Mouse (Mus musculus): ENCODE results near the gene Gm49369. TPM values are rescaled to one million over a fixed set of nuclear protein-coding genes. Genes with fewer than 3 reads are reported as not detected.

Gene Gm49369
- 0.46 TPM in 1 of 2 replicates, not detected in the other for polyA plus RNA-seq (2014; fragmentation: Nextera tagmentation; extraction: Ambion mirVana)

DNA sequence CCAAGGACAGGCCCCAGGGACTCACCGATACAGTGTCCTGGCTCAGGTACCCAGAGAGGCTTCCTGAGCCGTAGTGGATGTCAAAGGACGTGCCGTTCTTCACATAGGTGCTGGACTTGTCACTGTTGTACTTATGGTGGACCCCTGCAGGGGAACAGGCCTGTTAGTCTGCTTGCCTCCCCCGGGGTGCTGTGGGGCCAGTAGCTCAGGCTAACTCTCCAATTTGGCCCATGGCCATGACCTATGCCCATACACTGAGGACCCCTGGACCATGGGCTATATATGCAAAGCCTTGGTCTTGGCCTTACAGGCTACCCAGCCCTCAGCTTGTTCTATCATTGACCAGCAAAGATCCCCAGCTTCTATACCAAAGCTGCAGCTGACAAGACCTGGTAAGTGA lies at the start of gene Gm49369:
Gm49369 (minus strand) TSS at position 101 of the 400 bp plus-strand sequence.
- no peak within 1 kb of the TSS for H3K4me2 ChIP-seq (ENCODE audit: low read depth, low read length)
- DNase-seq (ENCODE audit: low spot score) (no peak), ATAC-seq (ENCODE audit: low read depth) (no peak)
- H3K36me3 ChIP-seq (ENCODE audit: control insufficient read depth, insufficient read depth, low read length) = peaks cover 73% of the 10 kb centered on the region
- H3K4me1 ChIP-seq (ENCODE audit: control insufficient read depth, insufficient read depth, low read length) = peaks cover 8% of the 10 kb centered on the region
- no peak within 1 kb of the TSS for H3K4me3 ChIP-seq (ENCODE audit: low read depth, low read length)
- H3K27me3 ChIP-seq (replicated peaks; ENCODE audit: control insufficient read depth, insufficient read depth, low read length) = no peaks in the 10 kb centered on the region
- WGBS = 98% methylated on average over 5 of the region's 5 CpGs
- H3K9ac ChIP-seq (ENCODE audit: low read depth, low read length) = no peak within 1 kb of the TSS
- no peak within 1 kb of the TSS for H3K27ac ChIP-seq (replicated peaks; ENCODE audit: low read depth, low read length)
- no peaks in the 10 kb centered on the region for H3K9me3 ChIP-seq (ENCODE audit: control insufficient read depth, low read length)

DNA sequence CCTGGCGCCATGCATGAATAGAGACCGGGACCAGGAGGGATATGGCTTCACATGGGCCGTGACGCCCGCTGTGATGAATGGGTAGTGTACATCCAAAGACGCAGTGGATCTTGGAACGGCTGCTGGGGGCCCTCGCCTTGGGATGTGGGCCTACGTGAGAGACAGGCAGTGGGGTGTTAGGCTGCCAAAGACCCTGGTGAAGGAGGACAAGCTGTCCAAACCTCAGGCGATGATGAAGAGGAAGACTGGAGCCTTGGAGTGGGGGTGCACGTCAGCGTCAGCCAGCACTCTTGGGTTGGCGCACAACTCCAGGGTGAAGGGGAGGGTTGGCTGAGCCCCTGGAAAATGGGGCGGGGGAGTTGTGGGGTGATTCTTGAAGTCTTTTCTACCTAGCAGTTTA lies 48.6 kb upstream of the Gm49369 start:
- Histone ChIP-seq H3K4me2 (ENCODE audit: low read depth, low read length) (no peak overlapping the region), H3K4me1 (ENCODE audit: control insufficient read depth, insufficient read depth, low read length) (peaks cover 41% of the 10 kb centered on the region), H3K27me3 (replicated peaks; ENCODE audit: control insufficient read depth, insufficient read depth, low read length) (no peaks in the 10 kb centered on the region), H3K36me3 (ENCODE audit: control insufficient read depth, insufficient read depth, low read length) (no peaks in the 10 kb centered on the region), H3K27ac (replicated peaks; ENCODE audit: low read depth, low read length) (peak overlapping the region; percentile 78), H3K9ac (ENCODE audit: low read depth, low read length) (no peak overlapping the region), H3K4me3 (ENCODE audit: low read depth, low read length) (no peak overlapping the region), H3K9me3 (ENCODE audit: control insufficient read depth, low read length) (no peaks in the 10 kb centered on the region)
- DNase-seq (ENCODE audit: low spot score) (peak; percentile 39), ATAC-seq (ENCODE audit: low read depth) (no peak)
- 84% methylated on average over 14 of the region's 14 CpGs for WGBS

DNA sequence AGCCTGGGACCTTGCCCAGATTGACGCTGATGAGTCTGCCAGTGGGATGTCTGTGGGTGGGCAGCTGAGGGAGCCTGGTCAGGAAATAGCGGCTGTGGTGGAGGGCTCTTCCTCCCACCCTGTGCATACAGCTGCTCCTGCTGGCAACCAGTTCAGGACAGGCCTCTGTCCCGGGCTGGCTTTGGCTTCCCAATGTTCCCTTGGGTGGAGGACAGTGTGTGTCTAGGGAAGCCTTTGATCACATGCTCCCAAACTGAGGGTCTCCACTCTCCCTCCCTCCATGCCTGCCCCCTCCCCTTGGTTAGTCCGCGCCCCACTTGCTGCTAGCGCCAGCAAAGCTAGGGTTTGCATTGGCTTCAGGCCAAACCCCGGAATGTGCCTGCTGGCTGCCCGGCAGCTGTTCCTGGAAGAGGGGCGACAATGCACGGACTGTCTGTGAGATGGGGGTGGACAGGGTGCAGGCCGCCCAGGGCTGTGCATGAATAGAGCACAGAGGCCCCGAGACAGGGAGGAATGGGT lies 47.8 kb upstream of the Gm49369 start:
- Histone ChIP-seq H3K4me3 (ENCODE audit: low read depth, low read length) (no peak overlapping the region), H3K36me3 (ENCODE audit: control insufficient read depth, insufficient read depth, low read length) (no peaks in the 10 kb centered on the region), H3K27me3 (replicated peaks; ENCODE audit: control insufficient read depth, insufficient read depth, low read length) (no peaks in the 10 kb centered on the region), H3K9me3 (ENCODE audit: control insufficient read depth, low read length) (no peaks in the 10 kb centered on the region), H3K9ac (ENCODE audit: low read depth, low read length) (no peak overlapping the region; the same call in 1 of the 2 replicates), H3K27ac (replicated peaks; ENCODE audit: low read depth, low read length) (peak overlapping the region; percentile 78), H3K4me1 (ENCODE audit: control insufficient read depth, insufficient read depth, low read length) (peaks cover 41% of the 10 kb centered on the region), H3K4me2 (ENCODE audit: low read depth, low read length) (peak overlapping the region; percentile 13; the same call in 1 of the 2 replicates)
- 17% methylated on average over 12 of the region's 12 CpGs for WGBS
- ATAC-seq (ENCODE audit: low read depth) (peak; percentile 86), DNase-seq (ENCODE audit: low spot score) (peak; percentile 93)

DNA sequence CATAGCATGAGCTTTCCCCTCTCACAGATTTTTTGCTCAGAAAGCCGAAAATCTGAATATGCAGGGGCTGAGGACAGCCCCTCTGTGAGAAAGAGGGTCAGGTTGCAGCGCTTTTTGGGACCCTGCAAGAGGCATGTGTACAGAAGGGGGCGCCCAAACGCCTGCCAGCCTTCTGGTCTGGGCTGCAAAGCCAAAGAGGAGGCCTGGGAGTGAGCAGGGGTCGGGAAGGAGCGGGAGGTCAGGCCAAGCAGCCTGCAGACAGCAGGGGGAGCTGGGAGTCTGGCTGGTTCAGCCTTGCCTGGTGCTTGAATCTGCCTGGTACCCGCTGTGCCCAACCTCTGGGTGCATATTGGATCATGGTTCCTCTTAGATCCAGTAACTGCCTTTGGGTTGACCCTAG lies 45.7 kb upstream of the Gm49369 start:
- Histone ChIP-seq H3K4me3 (ENCODE audit: low read depth, low read length) (no peak overlapping the region), H3K4me2 (ENCODE audit: low read depth, low read length) (no peak overlapping the region), H3K27me3 (replicated peaks; ENCODE audit: control insufficient read depth, insufficient read depth, low read length) (no peaks in the 10 kb centered on the region), H3K4me1 (ENCODE audit: control insufficient read depth, insufficient read depth, low read length) (peaks cover 28% of the 10 kb centered on the region), H3K9me3 (ENCODE audit: control insufficient read depth, low read length) (no peaks in the 10 kb centered on the region), H3K36me3 (ENCODE audit: control insufficient read depth, insufficient read depth, low read length) (no peaks in the 10 kb centered on the region), H3K27ac (replicated peaks; ENCODE audit: low read depth, low read length) (0 out of 2 replicates have a peak overlapping the region, but pooled peaks have one; percentile 29), H3K9ac (ENCODE audit: low read depth, low read length) (no peak overlapping the region)
- ATAC-seq (ENCODE audit: low read depth) (peak; percentile 38; the same call in 1 of the 2 replicates), DNase-seq (ENCODE audit: low spot score) (peak; percentile 75)
- 10% methylated on average over 5 of the region's 7 CpGs for WGBS

DNA sequence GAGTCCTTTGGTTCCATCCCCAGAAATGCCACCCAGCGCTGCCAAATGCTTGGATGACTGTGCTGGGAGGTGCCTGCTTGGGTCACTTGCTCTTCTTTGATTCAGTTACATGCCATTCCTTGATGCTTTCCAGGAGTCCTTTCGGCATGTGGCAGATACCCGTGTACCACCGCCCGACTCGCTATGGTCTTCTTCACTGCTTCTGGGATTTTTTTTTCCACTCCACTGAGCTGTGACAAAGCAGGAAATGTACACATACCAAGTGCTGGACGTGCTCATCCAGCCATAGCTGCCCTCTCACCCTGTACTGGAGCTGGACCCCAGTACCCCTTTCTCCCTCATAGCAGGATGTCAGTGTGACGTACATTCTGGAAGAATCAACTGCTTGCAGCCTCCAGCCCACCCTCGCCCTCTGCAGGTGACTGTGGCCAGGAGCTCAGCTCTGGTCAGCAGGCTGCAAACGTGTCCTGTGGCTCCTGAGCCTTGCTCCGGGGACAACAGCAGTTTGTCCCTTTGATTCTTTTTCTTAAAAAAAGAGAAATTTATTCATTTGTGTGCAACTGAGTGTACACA lies 43.3 kb upstream of the Gm49369 start:
- DNase-seq (ENCODE audit: low spot score) = no peak
- H3K4me2 ChIP-seq (ENCODE audit: low read depth, low read length) = no peak overlapping the region
- 61% methylated on average over 11 of the region's 11 CpGs for WGBS

DNA sequence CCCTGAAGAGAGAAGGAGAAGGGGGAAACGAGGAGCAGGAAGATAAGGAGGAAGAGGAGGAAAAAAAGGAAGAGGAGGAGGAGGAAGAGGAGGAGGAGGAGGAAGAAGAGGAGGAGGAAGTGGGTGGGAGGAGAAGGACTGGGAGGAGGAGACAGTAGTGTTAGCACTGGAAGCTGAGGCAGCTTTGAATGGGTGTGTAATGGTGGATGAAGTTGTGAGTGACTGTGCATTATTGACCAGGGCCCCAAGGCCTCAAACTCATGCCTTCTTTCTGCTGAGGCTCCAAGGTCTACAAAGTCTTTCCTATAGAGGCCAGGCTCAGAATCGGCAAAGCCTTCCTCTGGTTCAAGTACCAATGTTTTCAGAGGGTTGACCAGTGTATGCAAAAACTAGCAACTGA lies 39.4 kb upstream of the Gm49369 start:
- no peak for DNase-seq (ENCODE audit: low spot score)
- Histone ChIP-seq H3K4me3 (ENCODE audit: low read depth, low read length) (no peak overlapping the region), H3K4me1 (ENCODE audit: control insufficient read depth, insufficient read depth, low read length) (no peaks in the 10 kb centered on the region), H3K27me3 (replicated peaks; ENCODE audit: control insufficient read depth, insufficient read depth, low read length) (no peaks in the 10 kb centered on the region), H3K4me2 (ENCODE audit: low read depth, low read length) (no peak overlapping the region), H3K9ac (ENCODE audit: low read depth, low read length) (no peak overlapping the region), H3K9me3 (ENCODE audit: control insufficient read depth, low read length) (no peaks in the 10 kb centered on the region), H3K36me3 (ENCODE audit: control insufficient read depth, insufficient read depth, low read length) (no peaks in the 10 kb centered on the region), H3K27ac (replicated peaks; ENCODE audit: low read depth, low read length) (no peak overlapping the region)
- 75% methylated on average over 2 of the region's 2 CpGs for WGBS
- ATAC-seq (ENCODE audit: low read depth) = no peak

More for the DNA sequence above, 43.3 kb upstream of the Gm49369 start:
- H3K9me3 ChIP-seq (ENCODE audit: control insufficient read depth, low read length) = no peaks in the 10 kb centered on the region
- no peak overlapping the region for H3K27ac ChIP-seq (replicated peaks; ENCODE audit: low read depth, low read length)
- no peak overlapping the region for H3K9ac ChIP-seq (ENCODE audit: low read depth, low read length)
- no peak for ATAC-seq (ENCODE audit: low read depth)
- H3K4me3 ChIP-seq (ENCODE audit: low read depth, low read length) = no peak overlapping the region
- H3K4me1 ChIP-seq (ENCODE audit: control insufficient read depth, insufficient read depth, low read length) = peaks cover 21% of the 10 kb centered on the region
- H3K36me3 ChIP-seq (ENCODE audit: control insufficient read depth, insufficient read depth, low read length) = no peaks in the 10 kb centered on the region
- H3K27me3 ChIP-seq (replicated peaks; ENCODE audit: control insufficient read depth, insufficient read depth, low read length) = no peaks in the 10 kb centered on the region

DNA sequence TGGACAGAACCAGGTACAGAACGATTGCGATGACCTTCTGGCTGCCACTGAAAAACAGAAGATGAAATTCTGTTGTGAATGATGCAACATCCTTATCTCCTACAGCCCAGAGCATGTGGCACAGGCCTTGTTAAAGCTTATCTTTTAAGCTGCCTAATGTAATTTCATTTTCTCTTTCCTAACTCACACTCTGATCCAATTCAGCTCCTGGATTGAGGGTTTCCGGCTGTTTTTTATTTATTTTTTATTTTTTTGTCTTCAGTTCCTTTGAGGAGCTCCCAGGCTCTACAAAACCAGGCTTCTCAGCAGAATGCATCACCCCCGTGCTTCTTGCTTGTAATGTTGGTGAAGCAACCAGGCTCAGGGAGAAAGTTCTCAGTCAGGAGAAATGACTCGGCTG lies 37.4 kb upstream of the Gm49369 start:
- no peaks in the 10 kb centered on the region for H3K27me3 ChIP-seq (replicated peaks; ENCODE audit: control insufficient read depth, insufficient read depth, low read length)
- DNase-seq (ENCODE audit: low spot score) (no peak), ATAC-seq (ENCODE audit: low read depth) (no peak)
- no peak overlapping the region for H3K27ac ChIP-seq (replicated peaks; ENCODE audit: low read depth, low read length)
- no peaks in the 10 kb centered on the region for H3K36me3 ChIP-seq (ENCODE audit: control insufficient read depth, insufficient read depth, low read length)
- H3K4me1 ChIP-seq (ENCODE audit: control insufficient read depth, insufficient read depth, low read length) = no peaks in the 10 kb centered on the region
- no peak overlapping the region for H3K9ac ChIP-seq (ENCODE audit: low read depth, low read length)
- no peaks in the 10 kb centered on the region for H3K9me3 ChIP-seq (ENCODE audit: control insufficient read depth, low read length)
- no peak overlapping the region for H3K4me3 ChIP-seq (ENCODE audit: low read depth, low read length)
- no peak overlapping the region for H3K4me2 ChIP-seq (ENCODE audit: low read depth, low read length)
- 78% methylated on average over 5 of the region's 5 CpGs for WGBS

DNA sequence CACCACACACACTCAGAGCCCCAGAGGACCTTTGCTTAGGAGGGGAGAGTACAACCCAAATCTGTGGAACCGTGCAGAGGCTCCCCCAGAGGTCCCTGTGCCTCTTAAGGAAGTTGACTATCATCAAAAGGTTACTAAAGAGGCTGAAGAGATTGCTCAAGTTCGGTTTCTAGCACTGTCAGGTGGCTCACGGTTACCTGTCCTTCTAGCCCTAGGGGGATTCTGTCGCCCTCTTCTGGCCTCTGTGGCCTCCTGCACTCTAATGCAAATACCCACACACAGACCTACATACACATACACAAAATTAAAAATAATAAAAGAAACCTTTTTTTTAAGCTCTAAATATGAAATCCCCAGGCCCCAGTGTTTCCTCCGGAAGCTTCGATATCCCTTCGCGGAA lies 36.2 kb upstream of the Gm49369 start:
- no peaks in the 10 kb centered on the region for H3K9me3 ChIP-seq (ENCODE audit: control insufficient read depth, low read length)
- H3K27ac ChIP-seq (replicated peaks; ENCODE audit: low read depth, low read length) = no peak overlapping the region
- DNase-seq (ENCODE audit: low spot score) (no peak), ATAC-seq (ENCODE audit: low read depth) (no peak)
- WGBS = 87% methylated on average over 8 of the region's 8 CpGs
- no peaks in the 10 kb centered on the region for H3K4me1 ChIP-seq (ENCODE audit: control insufficient read depth, insufficient read depth, low read length)
- H3K36me3 ChIP-seq (ENCODE audit: control insufficient read depth, insufficient read depth, low read length) = no peaks in the 10 kb centered on the region
- H3K27me3 ChIP-seq (replicated peaks; ENCODE audit: control insufficient read depth, insufficient read depth, low read length) = no peaks in the 10 kb centered on the region
- H3K4me3 ChIP-seq (ENCODE audit: low read depth, low read length) = no peak overlapping the region
- H3K9ac ChIP-seq (ENCODE audit: low read depth, low read length) = no peak overlapping the region
- H3K4me2 ChIP-seq (ENCODE audit: low read depth, low read length) = no peak overlapping the region

DNA sequence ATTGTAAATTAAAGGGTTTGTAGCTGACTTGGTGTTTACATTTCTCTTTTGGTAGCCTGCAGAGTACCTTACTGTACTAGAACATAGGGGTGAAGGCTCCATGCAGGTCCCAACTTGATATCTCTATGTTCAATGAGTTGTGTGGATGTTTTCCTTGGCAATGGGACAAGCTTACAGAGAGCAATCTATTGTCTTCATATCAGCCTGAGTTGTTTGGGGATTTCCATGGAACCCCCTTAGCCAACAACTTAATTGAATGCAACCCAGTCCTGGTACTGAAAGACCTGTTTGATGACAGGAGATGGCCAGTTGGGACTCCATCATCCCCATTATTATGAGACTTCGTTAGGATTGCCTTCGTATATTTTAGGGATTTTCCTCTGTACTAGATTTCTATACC lies 35.6 kb upstream of the Gm49369 start:
- 90% methylated on average over 2 of the region's 2 CpGs for WGBS
- H3K27me3 ChIP-seq (replicated peaks; ENCODE audit: control insufficient read depth, insufficient read depth, low read length) = no peaks in the 10 kb centered on the region
- H3K36me3 ChIP-seq (ENCODE audit: control insufficient read depth, insufficient read depth, low read length) = no peaks in the 10 kb centered on the region
- ATAC-seq (ENCODE audit: low read depth) = no peak
- peak; percentile 46 for DNase-seq (ENCODE audit: low spot score)
- H3K9me3 ChIP-seq (ENCODE audit: control insufficient read depth, low read length) = no peaks in the 10 kb centered on the region
- no peak overlapping the region for H3K4me2 ChIP-seq (ENCODE audit: low read depth, low read length)
- no peak overlapping the region for H3K4me3 ChIP-seq (ENCODE audit: low read depth, low read length)
- no peaks in the 10 kb centered on the region for H3K4me1 ChIP-seq (ENCODE audit: control insufficient read depth, insufficient read depth, low read length)
- H3K27ac ChIP-seq (replicated peaks; ENCODE audit: low read depth, low read length) = no peak overlapping the region
- H3K9ac ChIP-seq (ENCODE audit: low read depth, low read length) = no peak overlapping the region

Data from embryonic facial prominence, embryonic 14.5 days (tissue).